Mouse (Mus musculus): ENCODE measurements around the gene Adgrg3.

DNA sequence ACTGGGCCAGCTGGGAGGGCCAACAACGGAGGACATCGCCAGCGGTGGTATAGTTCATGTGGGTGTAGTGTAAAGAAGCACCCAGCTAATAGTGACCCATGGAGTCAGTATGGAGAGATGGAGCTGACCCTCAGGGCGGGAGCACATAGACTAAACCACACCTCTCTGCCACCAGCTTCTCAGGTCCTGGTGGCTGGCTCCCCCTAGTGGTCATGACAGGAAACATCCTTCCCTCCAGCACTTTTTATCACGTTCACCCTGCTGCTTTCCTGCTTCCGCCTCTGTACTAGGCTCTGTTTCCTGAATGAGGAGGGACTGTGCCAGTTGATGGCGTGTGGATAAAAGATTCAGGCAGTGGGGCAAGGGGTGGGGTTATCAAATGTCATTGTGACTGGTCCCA, 15.8 kb upstream of the Adgrg3 start:
- TF ChIP-seq CTCF (IDR thresholded peaks at IDR 0.05; ENCODE audit: extremely low read depth, insufficient read depth, insufficient read length, insufficient replicate concordance), result peak; percentile 95; the same call in 1 of the 2 replicates
- TF ChIP-seq POLR2A (IDR thresholded peaks at IDR 0.05; ENCODE audit: low read depth, low read length), result no peak

Measured in spleen, adult 2 months (tissue).